Mouse (Mus musculus): ENCODE measurements around the gene Ppp3ca. TPM values are rescaled to one million over a fixed set of nuclear protein-coding genes. Genes with fewer than 3 reads are reported as not detected.
"Not testable (repeated sequence)": the region's sequence is repeated elsewhere in the genome, so short reads cannot be mapped to it uniquely, and the experiment has no call there.

The Ppp3ca gene
- polyA plus RNA-seq, 1 experiment from 2014 or later = 21.6 TPM

DNA sequence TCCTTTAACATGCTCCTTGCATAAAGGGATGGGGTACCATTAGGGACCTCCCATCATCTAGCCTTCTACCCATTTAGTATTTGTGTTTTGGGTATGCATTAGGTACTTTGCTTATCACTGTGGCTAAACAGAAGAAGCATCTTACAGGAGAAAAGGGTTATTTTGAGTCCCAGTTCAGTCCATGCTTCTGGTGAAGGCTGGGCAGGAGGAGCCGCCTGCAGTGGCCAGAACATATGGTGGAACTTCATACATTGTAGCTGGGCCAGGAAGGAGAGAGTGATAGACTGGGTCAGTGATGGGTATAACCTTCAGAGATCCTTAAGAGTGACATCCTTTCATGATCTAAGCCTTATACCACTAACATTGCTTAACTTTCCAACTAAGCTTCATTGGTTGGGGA is 23.6 kb downstream of the Ppp3ca start:
- Histone ChIP-seq H3K27ac (ENCODE audit: low read depth) (no peak overlapping the region), H3K4me2 (ENCODE audit: low read depth, low read length) (no peak overlapping the region), H3K27me3 (ENCODE audit: insufficient read depth, low read length) (no peaks in the 10 kb centered on the region), H3K9ac (replicated peaks) (no peak overlapping the region), H3K4me1 (ENCODE audit: insufficient read depth) (peaks cover 23% of the 10 kb centered on the region), H3K4me3 (ENCODE audit: low read depth, low read length) (no peak overlapping the region), H3K9me3 (ENCODE audit: low read length) (no peaks in the 10 kb centered on the region), H3K36me3 (replicated peaks; ENCODE audit: insufficient read depth, low read length) (no peaks in the 10 kb centered on the region)
- ATAC-seq (no peak), DNase-seq (no peak)
- TF ChIP-seq EP300 (IDR thresholded peaks at IDR 0.05; ENCODE audit: low read depth) = no peak
- TF ChIP-seq CTCF (IDR thresholded peaks at IDR 0.05; ENCODE audit: low read depth) = no peak
- 86% methylated on average over 1 of the region's 1 CpGs for WGBS (ENCODE audit: insufficient replicate concordance)

DNA sequence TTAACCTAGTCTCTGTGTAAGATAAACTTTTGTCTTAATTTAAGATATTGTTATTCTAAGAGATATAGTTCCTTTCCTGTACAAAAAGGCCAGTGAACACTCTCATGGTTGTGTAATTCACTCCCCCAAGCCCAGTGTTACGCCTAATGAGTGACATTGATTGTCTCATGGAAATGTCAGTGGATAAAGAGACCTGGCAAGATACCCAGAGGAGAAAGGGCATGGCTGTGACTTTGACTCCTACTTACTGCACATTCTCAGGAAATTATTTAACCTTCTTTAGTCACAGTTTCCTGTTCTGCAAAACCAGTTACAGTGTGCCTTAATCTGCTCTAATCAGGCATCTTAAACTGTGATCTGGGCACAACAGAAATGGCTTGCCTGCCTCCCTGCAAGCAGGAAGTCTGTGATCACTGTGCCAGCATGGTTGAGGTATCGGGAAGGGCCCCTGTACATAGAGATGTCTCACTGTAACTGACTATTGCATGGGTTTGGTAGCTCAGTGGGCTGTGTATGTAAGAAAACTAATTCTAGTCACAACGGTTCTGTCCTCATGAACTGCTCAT is 27.8 kb downstream of the Ppp3ca start:
- 24% methylated on average over 3 of the region's 3 CpGs for WGBS (ENCODE audit: insufficient replicate concordance)
- Histone ChIP-seq H3K36me3 (replicated peaks; ENCODE audit: insufficient read depth, low read length) (no peaks in the 10 kb centered on the region), H3K9ac (replicated peaks) (no peak overlapping the region; the same call in 1 of the 2 replicates), H3K27ac (ENCODE audit: low read depth) (peak overlapping the region; percentile 16; the same call in 1 of the 2 replicates), H3K9me3 (ENCODE audit: low read length) (no peaks in the 10 kb centered on the region), H3K27me3 (ENCODE audit: insufficient read depth, low read length) (no peaks in the 10 kb centered on the region), H3K4me1 (ENCODE audit: insufficient read depth) (peaks cover 34% of the 10 kb centered on the region), H3K4me2 (ENCODE audit: low read depth, low read length) (peak overlapping the region; percentile 20; the same call in 1 of the 2 replicates), H3K4me3 (ENCODE audit: low read depth, low read length) (no peak overlapping the region)
- no peak for DNase-seq
- no peak for TF ChIP-seq CTCF (IDR thresholded peaks at IDR 0.05; ENCODE audit: low read depth)
- TF ChIP-seq EP300 (IDR thresholded peaks at IDR 0.05; ENCODE audit: low read depth) = no peak
- ATAC-seq = peak; percentile 44

DNA sequence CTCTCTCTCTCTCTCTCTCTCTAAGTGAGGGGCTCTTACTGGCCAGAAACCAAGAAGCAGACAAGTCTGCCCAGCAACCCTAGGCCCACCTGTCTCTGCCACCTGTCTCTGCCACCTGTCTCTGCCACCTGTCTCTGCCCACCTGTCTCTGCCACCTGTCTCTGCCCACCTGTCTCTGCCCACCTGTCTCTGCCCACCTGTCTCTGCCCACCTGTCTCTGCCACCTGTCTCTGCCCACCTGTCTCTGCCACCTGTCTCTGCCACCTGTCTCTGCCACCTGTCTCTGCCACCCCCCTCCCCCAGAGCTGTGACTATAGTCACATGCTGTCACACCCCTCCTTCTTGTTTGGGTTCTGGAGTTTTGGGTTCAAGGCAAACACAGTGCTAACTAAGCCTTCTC is 29.8 kb downstream of the Ppp3ca start:
- H3K27ac ChIP-seq (ENCODE audit: low read depth); H3K36me3 ChIP-seq (replicated peaks; ENCODE audit: insufficient read depth, low read length); H3K4me2 ChIP-seq (ENCODE audit: low read depth, low read length); H3K27me3 ChIP-seq (ENCODE audit: insufficient read depth, low read length); DNase-seq; H3K9me3 ChIP-seq (ENCODE audit: low read length); H3K4me3 ChIP-seq (ENCODE audit: low read depth, low read length); H3K9ac ChIP-seq (replicated peaks); ATAC-seq: not testable (repeated sequence)
- H3K4me1 ChIP-seq (ENCODE audit: insufficient read depth) = peaks cover 24% of the 10 kb centered on the region

DNA sequence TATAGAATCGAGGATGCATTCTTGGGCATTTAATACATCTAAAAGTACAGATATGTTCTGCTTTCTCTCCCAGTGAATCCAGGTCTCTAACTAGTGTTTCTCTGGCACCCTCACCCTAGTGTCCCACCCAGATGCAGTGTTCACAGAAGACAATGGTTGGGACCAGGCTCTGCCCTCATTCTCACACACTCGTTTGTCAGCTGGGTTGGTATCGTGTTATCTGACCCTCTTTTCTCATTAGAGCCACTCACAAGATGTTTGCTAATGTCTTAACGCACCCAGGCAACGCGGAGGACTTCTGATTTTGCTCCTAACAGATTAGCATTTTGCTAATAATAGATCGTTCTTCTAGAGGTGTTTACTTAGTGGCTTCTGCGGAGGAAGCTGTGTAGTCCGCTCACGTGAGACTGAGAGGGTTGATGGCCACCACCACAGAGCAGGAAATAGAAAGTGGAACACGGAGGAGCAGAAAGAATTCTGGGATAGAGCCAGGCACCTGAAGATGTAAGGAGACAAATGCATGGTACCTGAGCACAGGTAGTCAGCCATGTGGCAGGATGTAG is 30.6 kb downstream of the Ppp3ca start:
- H3K27me3 ChIP-seq (ENCODE audit: insufficient read depth, low read length) = no peaks in the 10 kb centered on the region
- peaks cover 24% of the 10 kb centered on the region for H3K4me1 ChIP-seq (ENCODE audit: insufficient read depth)
- H3K9ac ChIP-seq (replicated peaks) = no peak overlapping the region
- TF ChIP-seq EP300 (IDR thresholded peaks at IDR 0.05; ENCODE audit: low read depth) (no peak), CTCF (IDR thresholded peaks at IDR 0.05; ENCODE audit: low read depth) (no peak)
- H3K4me2 ChIP-seq (ENCODE audit: low read depth, low read length) = peak overlapping the region; percentile 45; the same call in 1 of the 2 replicates
- DNase-seq (no peak), ATAC-seq (no peak)
- H3K36me3 ChIP-seq (replicated peaks; ENCODE audit: insufficient read depth, low read length) = no peaks in the 10 kb centered on the region
- no peaks in the 10 kb centered on the region for H3K9me3 ChIP-seq (ENCODE audit: low read length)
- peak overlapping the region; percentile 49; the same call in 1 of the 2 replicates for H3K27ac ChIP-seq (ENCODE audit: low read depth)
- H3K4me3 ChIP-seq (ENCODE audit: low read depth, low read length) = peak overlapping the region; percentile 4; the same call in 1 of the 2 replicates
- WGBS (ENCODE audit: insufficient replicate concordance) = 12% methylated on average over 11 of the region's 11 CpGs

DNA sequence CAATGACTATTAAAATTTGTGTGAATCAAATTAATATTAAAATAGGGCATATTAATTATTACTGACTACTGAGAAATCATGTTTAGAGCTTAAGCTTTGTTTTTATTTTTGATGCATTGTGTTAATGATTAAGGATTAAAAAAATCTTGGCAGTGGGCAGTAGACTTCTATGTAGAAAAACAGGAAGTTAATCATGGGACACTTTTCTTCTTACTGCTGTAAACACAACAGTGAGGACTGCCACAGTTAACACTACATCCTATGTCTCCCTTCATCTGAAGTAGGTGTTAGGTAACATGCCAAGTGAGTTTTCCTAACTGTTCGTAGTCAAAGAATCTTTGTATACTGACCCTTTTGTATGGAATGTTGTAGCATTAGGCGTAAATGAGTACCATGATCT is 32.9 kb downstream of the Ppp3ca start:
- 78% methylated on average over 2 of the region's 2 CpGs for WGBS (ENCODE audit: insufficient replicate concordance)
- no peak for DNase-seq
- H3K4me1 ChIP-seq (ENCODE audit: insufficient read depth) = peaks cover 31% of the 10 kb centered on the region

DNA sequence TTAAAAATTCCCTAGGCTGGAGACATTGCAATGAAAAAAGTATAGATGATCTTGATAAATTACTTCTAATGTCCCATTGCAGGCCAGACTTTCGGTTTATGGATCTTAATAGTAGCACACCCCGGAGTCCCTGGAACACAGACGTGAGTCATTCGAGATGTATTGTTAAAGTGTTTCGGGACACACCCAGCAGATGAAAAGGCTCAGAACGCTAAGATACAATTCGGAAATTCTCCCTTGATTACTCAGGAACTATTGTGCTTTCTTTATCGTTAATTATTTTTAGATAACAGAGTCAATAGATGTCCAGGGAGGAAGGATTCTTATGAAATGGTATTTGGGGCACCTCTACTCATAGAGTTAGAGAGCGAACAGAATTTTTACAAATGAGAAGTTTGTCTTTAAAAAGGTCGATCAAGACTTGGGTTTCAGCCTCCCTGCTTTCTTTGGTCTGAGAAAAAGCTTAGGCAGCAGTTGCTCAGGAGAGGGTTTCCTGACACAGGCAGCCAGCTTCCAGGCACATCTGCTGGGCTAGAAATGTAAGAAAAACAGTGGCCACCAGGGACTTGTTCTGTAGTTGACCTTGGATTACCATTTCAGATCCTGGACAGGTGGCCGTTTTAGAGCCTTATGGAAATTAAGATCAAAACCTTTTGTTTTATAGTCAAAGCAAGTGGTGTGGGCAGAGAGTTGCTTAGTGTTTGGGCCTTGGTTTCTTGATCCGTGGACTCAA is 34.8 kb downstream of the Ppp3ca start:
- Histone ChIP-seq H3K4me1 (ENCODE audit: insufficient read depth) (peaks cover 29% of the 10 kb centered on the region), H3K4me2 (ENCODE audit: low read depth, low read length) (no peak overlapping the region), H3K36me3 (replicated peaks; ENCODE audit: insufficient read depth, low read length) (no peaks in the 10 kb centered on the region), H3K9ac (replicated peaks) (no peak overlapping the region), H3K9me3 (ENCODE audit: low read length) (no peaks in the 10 kb centered on the region), H3K4me3 (ENCODE audit: low read depth, low read length) (no peak overlapping the region), H3K27ac (ENCODE audit: low read depth) (no peak overlapping the region), H3K27me3 (ENCODE audit: insufficient read depth, low read length) (no peaks in the 10 kb centered on the region)
- TF ChIP-seq CTCF (IDR thresholded peaks at IDR 0.05; ENCODE audit: low read depth) (no peak), EP300 (IDR thresholded peaks at IDR 0.05; ENCODE audit: low read depth) (no peak)
- DNase-seq (no peak), ATAC-seq (no peak)
- 68% methylated on average over 12 of the region's 12 CpGs for WGBS (ENCODE audit: insufficient replicate concordance)

More for the DNA sequence above, 32.9 kb downstream of the Ppp3ca start:
- H3K9me3 ChIP-seq (ENCODE audit: low read length) = no peaks in the 10 kb centered on the region
- no peak overlapping the region for H3K27ac ChIP-seq (ENCODE audit: low read depth)
- H3K27me3 ChIP-seq (ENCODE audit: insufficient read depth, low read length) = no peaks in the 10 kb centered on the region
- no peak for ATAC-seq
- no peaks in the 10 kb centered on the region for H3K36me3 ChIP-seq (replicated peaks; ENCODE audit: insufficient read depth, low read length)
- H3K9ac ChIP-seq (replicated peaks) = no peak overlapping the region
- TF ChIP-seq CTCF (IDR thresholded peaks at IDR 0.05; ENCODE audit: low read depth) (no peak), EP300 (IDR thresholded peaks at IDR 0.05; ENCODE audit: low read depth) (no peak)
- H3K4me2 ChIP-seq (ENCODE audit: low read depth, low read length) = no peak overlapping the region
- no peak overlapping the region for H3K4me3 ChIP-seq (ENCODE audit: low read depth, low read length)

Measured in liver, postnatal 0 days (tissue).